Mouse (Mus musculus) hindbrain, postnatal 0 days (tissue): ENCODE results near the gene Kif28. TPM values are rescaled to one million over a fixed set of nuclear protein-coding genes. Genes with fewer than 3 reads are reported as not detected.

Source experiments
- ATAC-seq: fragments of 200-750 bp; cut with Nextera tagmentation; 2 replicates; pipeline ENCODE4 v1.8.0; 2017; ENCODE audit warnings: mild to moderate bottlenecking, moderate TSS enrichment, moderate library complexity
- DNase-seq: peaks from one replicate; pipeline ENCODE4 v3.0.0-alpha.2; 2015; ENCODE audit warnings: low spot score
- H3K27ac ChIP-seq: fragments of 300-500 bp; sonication (generic); 2 replicates; pipeline ENCODE4 v1.5.1; 2014; ENCODE audit warnings: mild to moderate bottlenecking
- H3K27me3 ChIP-seq: fragments of 300-500 bp; sonication (generic); 2 replicates; pipeline ENCODE4 v1.6.1; 2014; ENCODE audit warnings: low read length, mixed read lengths; ENCODE audit not compliant: insufficient read depth
- H3K36me3 ChIP-seq: fragments of 300-500 bp; sonication (generic); 2 replicates; pipeline ENCODE4 v1.6.1; 2014; ENCODE audit warnings: low read length, mixed read lengths; ENCODE audit not compliant: insufficient read depth
- H3K4me1 ChIP-seq: fragments of 300-500 bp; sonication (generic); 2 replicates; pipeline ENCODE4 v1.6.1; 2014; ENCODE audit warnings: antibody characterized with exemption, low read length, mixed read lengths; ENCODE audit not compliant: insufficient read depth
- H3K4me2 ChIP-seq: fragments of 300-500 bp; sonication (generic); 2 replicates; pipeline ENCODE4 v1.6.1; 2014; ENCODE audit warnings: low read depth, mild to moderate bottlenecking, low read length, moderate library complexity, mixed read lengths
- H3K4me3 ChIP-seq: fragments of 300-500 bp; sonication (generic); 2 replicates; pipeline ENCODE4 v1.5.1; 2014; ENCODE audit warnings: low read length
- H3K9ac ChIP-seq: fragments of 300-500 bp; sonication (generic); replicated peaks from 2 replicates; pipeline ENCODE4 v1.6.1; 2014; ENCODE audit warnings: mild to moderate bottlenecking, low read length, moderate library complexity, mixed read lengths
- H3K9me3 ChIP-seq: fragments of 300-500 bp; sonication (generic); 2 replicates; pipeline ENCODE4 v1.6.1; 2016; ENCODE audit warnings: low read length, mixed read lengths
- CTCF ChIP-seq: IDR thresholded peaks from 2 replicates; pipeline ENCODE4 v1.5.1; 2016; ENCODE audit warnings: antibody characterized with exemption, control low read depth, low read depth
- WGBS: fragments of 180-500 bp; shearing (Covaris S2); extraction: QIAGEN DNeasy Blood & Tissue Kit; methylation state at CpG from one replicate; pipeline ENCODE4 v1.1.7; 2014; 5-methylcytosine and 5-hydroxymethylcytosine counted together
- polyA plus RNA-seq: library from polyadenylated mRNA; unstranded; fragments of >200 nt; fragmentation: Nextera tagmentation; extraction: Ambion mirVana; gene quantifications from 2 replicates; pipeline ENCODE4 v1.2.1, GENCODE M21; 2015
- total RNA-seq: library from RNA; depleted of rRNA; stranded (reverse); fragments of >200 nt; gene quantifications from 2 replicates; pipeline ENCODE4 v1.2.3, GENCODE M21; 2014

Gene Kif28
- total and polyA plus RNA-seq, 2 experiments from 2014 or later: 0.06 TPM; not detected in 1

DNA sequence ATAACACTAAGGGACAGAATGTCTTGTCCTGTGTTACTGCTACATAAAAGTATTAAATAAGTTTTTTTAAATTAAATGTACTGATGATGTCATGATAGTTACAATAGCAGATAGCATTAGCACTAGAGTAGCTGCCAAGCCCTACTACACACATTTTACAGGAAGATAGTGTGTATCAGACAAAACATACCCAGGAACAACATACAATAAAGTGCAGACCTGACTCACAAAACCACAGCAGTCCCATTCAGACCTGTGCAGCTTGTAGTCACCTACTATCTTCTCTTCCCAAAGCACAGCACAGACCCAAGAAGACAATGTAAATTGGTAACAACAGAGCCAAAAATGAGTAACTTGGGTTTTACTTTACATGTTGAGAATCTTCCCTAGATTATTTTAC, 11.4 kb upstream of the Kif28 start:
- Histone ChIP-seq H3K36me3 (peaks cover 60% of the 10 kb centered on the region), H3K9ac (no peak overlapping the region), H3K4me1 (no peaks in the 10 kb centered on the region)

GRCm38 (mm10) chr1:179753006-179753405, 7.9 kb upstream of the Kif28 start:
- Histone ChIP-seq H3K9me3 (no peaks in the 10 kb centered on the region), H3K4me2 (no peak overlapping the region), H3K36me3 (peaks cover 52% of the 10 kb centered on the region), H3K4me1 (no peaks in the 10 kb centered on the region), H3K27me3 (no peaks in the 10 kb centered on the region), H3K27ac (no peak overlapping the region), H3K4me3 (no peak overlapping the region), H3K9ac (no peak overlapping the region)
- ATAC-seq (no peak), DNase-seq (no peak)
- TF ChIP-seq CTCF: no peak
- 94% methylated on average over 8 of the region's 8 CpGs for WGBS

More for the DNA sequence above, 11.4 kb upstream of the Kif28 start:
- no peak overlapping the region for H3K27ac ChIP-seq
- H3K9me3 ChIP-seq: no peaks in the 10 kb centered on the region
- DNase-seq: no peak
- no peaks in the 10 kb centered on the region for H3K27me3 ChIP-seq
- no peak overlapping the region for H3K4me3 ChIP-seq
- TF ChIP-seq CTCF: no peak
- ATAC-seq: no peak
- no peak overlapping the region for H3K4me2 ChIP-seq

- no peaks in the 10 kb centered on the region for H3K9me3 ChIP-seq
- peaks cover 52% of the 10 kb centered on the region for H3K36me3 ChIP-seq
- 95% methylated on average over 11 of the region's 11 CpGs for WGBS
- DNase-seq (no peak), ATAC-seq (no peak)
- no peak overlapping the region for H3K9ac ChIP-seq
- H3K27ac ChIP-seq: no peak overlapping the region
- H3K4me2 ChIP-seq: no peak overlapping the region
- no peaks in the 10 kb centered on the region for H3K27me3 ChIP-seq
- no peak for TF ChIP-seq CTCF
- no peaks in the 10 kb centered on the region for H3K4me1 ChIP-seq
- H3K4me3 ChIP-seq: no peak overlapping the region
Measured at GRCm38 (mm10) chr1:179752276-179752675, 7.2 kb upstream of the Kif28 start.

DNA sequence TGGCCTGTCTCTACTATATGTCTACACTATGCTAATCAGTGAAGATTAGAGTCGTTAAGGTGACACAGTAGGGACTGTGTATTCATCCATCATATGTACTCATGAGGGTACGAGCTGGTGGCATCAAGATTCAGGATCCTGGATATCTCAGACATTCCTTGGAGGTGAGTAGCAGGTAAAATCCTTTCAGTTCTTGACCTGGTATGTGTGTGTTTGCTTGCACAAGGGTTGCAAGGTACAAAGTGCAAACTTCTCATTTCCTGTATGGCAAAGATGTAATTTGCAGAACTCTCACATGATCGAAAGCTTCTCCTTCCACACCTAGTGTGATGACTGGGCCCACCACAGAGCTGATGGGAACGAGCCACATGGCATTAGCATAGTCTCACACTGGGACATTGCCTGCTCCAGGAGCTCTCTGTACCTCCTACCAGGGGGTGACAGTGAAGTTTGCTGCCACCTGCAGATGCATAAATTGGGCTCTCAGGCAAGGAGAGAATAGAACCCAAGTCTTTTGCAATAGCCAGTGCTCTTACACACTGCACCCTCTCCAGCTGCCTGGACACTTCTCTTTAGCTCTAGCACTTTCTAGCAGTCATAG, 1.4 kb downstream of the Kif28 start:
- no peak for ATAC-seq

DNA sequence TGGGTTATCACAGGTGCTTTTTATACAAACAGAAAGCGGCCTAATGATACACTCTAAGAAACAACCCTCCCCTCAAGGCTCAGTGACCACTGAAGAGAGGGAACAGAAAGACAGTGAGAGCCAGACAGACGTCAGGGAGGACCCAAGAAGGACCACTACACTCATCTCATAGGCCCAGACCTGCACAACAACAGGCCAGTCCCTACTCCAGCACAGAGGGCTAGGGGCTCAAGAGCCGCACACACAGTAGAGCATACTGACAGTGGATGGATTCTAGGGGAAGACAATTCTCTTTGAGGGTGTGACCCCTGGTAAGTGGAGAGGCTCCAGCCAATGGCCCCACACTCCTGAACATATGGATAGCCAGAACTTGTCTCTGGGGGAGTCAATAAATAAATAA, 8.6 kb downstream of the Kif28 start:
- no peak overlapping the region for H3K4me3 ChIP-seq
- no peak for TF ChIP-seq CTCF
- ATAC-seq: no peak
- H3K9me3 ChIP-seq: no peaks in the 10 kb centered on the region
- DNase-seq: no peak
- H3K27me3 ChIP-seq: no peaks in the 10 kb centered on the region
- no peak overlapping the region for H3K4me2 ChIP-seq
- H3K4me1 ChIP-seq: no peaks in the 10 kb centered on the region
- no peak overlapping the region for H3K27ac ChIP-seq
- no peaks in the 10 kb centered on the region for H3K36me3 ChIP-seq
- WGBS: 88% methylated on average over 3 of the region's 3 CpGs
- no peak overlapping the region for H3K9ac ChIP-seq

More for the DNA sequence above, 1.4 kb downstream of the Kif28 start:
- Histone ChIP-seq H3K36me3 (peaks cover 39% of the 10 kb centered on the region), H3K9ac (no peak overlapping the region), H3K9me3 (no peaks in the 10 kb centered on the region), H3K4me3 (no peak overlapping the region), H3K27ac (no peak overlapping the region), H3K4me2 (no peak overlapping the region), H3K4me1 (no peaks in the 10 kb centered on the region), H3K27me3 (no peaks in the 10 kb centered on the region)
- TF ChIP-seq CTCF: 0 out of 2 replicates have a peak, but pooled peaks have one; percentile 2
- no peak for DNase-seq
- WGBS: 82% methylated on average over 4 of the region's 4 CpGs

DNA sequence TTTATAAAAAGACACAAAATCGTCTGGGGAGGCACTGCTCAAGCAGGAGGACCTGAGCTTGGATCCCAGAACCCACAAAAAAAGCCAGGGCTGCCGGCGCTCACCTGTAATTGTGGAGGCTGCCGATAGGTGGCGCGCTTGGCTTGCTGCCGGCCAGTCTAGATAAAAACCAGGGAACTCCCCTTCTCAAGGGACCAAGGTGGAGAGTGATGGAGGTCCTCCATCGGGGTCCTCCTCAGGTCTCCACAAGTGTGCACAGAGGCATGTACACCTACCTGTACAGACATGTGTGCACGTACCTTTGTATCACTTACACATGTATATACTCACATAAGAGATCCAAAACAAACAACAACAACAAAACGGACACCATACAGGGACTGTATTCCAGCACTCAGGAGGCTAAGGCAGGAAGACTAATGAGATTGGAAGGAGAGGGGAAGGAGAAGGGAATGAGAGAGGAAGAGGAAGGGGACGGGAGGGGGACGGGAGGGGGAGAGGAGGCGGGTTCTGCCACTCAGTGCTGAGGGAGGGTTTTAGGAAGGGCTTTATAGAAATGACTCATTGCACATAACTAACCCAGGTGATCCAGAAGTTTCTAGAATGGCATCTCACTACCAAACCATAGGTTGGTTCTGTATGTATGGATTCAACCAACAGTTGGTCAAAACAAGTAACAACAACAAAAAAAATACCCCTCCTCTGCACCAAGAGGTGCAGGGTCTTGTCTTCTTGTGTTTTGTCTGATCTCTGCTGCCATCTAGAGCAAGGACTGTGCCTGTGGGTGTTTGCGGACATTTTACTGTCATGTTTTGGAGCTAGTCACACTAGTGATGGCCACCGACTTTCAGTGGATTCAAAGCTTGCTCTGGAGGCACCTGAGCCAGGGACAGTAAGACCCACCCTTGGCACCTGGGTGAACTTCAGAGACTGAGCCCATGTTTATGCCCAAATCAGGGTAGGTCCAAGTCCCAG, 10.3 kb downstream of the Kif28 start:
- TF ChIP-seq CTCF: peak; percentile 73
- Histone ChIP-seq H3K4me1 (no peaks in the 10 kb centered on the region), H3K27me3 (no peaks in the 10 kb centered on the region), H3K36me3 (no peaks in the 10 kb centered on the region), H3K9ac (no peak overlapping the region), H3K4me3 (no peak overlapping the region), H3K4me2 (no peak overlapping the region), H3K27ac (no peak overlapping the region), H3K9me3 (no peaks in the 10 kb centered on the region)
- 40% methylated on average over 15 of the region's 15 CpGs for WGBS
- ATAC-seq: peak; percentile 61; the same call in 1 of the 2 replicates
- peak; percentile 55 for DNase-seq
